Mouse (Mus musculus) testis, adult 2 months (tissue): ENCODE data around the gene Pzp. TPM values are rescaled to one million over a fixed set of nuclear protein-coding genes. Genes with fewer than 3 reads are reported as not detected.

Source experiments
- H3K27ac ChIP-seq: fragments of 200-500 bp; 2 replicates; pipeline ENCODE4 v1.5.1; 2012; ENCODE audit warnings: low read depth, low read length; ENCODE audit not compliant: control insufficient read depth, insufficient read depth
- H3K27me3 ChIP-seq: fragments of 200-500 bp; 2 replicates; pipeline ENCODE4 v1.6.1; 2012; ENCODE audit warnings: mild to moderate bottlenecking, low read length, moderate library complexity; ENCODE audit not compliant: control insufficient read depth, insufficient read depth
- H3K36me3 ChIP-seq: fragments of 200-500 bp; 2 replicates; pipeline ENCODE4 v1.6.1; 2012; ENCODE audit warnings: mild to moderate bottlenecking, low read length; ENCODE audit not compliant: control insufficient read depth, insufficient read depth
- H3K4me1 ChIP-seq: fragments of 200-500 bp; 2 replicates; pipeline ENCODE4 v1.6.1; 2012; ENCODE audit warnings: low read length; ENCODE audit not compliant: control insufficient read depth, insufficient read depth
- H3K4me3 ChIP-seq: fragments of 200-500 bp; 2 replicates; pipeline ENCODE4 v1.5.1; 2012; ENCODE audit warnings: low read depth, mild to moderate bottlenecking, low read length, moderate library complexity, mixed read lengths; ENCODE audit not compliant: control insufficient read depth
- CTCF ChIP-seq: fragments of 200-500 bp; IDR thresholded peaks from 2 replicates; pipeline ENCODE4 v1.5.1; 2012; ENCODE audit warnings: low read depth, mild to moderate bottlenecking, inconsistent platforms, low read length, moderate library complexity; ENCODE audit not compliant: control insufficient read depth, insufficient read depth, insufficient replicate concordance
- POLR2A ChIP-seq: fragments of 200-500 bp; IDR thresholded peaks from 2 replicates; pipeline ENCODE4 v1.6.1; 2012; ENCODE audit warnings: low read depth, mild to moderate bottlenecking, inconsistent platforms, low read length, moderate library complexity; ENCODE audit not compliant: control insufficient read depth
- polyA plus RNA-seq: library from polyadenylated mRNA; depleted of rRNA; stranded (reverse); fragments of >200 nt; gene quantifications from 2 replicates; pipeline ENCODE4 v1.2.3, GENCODE M21; 2012

Gene Pzp
- polyA plus RNA-seq, 1 experiment, result 2.0 TPM

DNA sequence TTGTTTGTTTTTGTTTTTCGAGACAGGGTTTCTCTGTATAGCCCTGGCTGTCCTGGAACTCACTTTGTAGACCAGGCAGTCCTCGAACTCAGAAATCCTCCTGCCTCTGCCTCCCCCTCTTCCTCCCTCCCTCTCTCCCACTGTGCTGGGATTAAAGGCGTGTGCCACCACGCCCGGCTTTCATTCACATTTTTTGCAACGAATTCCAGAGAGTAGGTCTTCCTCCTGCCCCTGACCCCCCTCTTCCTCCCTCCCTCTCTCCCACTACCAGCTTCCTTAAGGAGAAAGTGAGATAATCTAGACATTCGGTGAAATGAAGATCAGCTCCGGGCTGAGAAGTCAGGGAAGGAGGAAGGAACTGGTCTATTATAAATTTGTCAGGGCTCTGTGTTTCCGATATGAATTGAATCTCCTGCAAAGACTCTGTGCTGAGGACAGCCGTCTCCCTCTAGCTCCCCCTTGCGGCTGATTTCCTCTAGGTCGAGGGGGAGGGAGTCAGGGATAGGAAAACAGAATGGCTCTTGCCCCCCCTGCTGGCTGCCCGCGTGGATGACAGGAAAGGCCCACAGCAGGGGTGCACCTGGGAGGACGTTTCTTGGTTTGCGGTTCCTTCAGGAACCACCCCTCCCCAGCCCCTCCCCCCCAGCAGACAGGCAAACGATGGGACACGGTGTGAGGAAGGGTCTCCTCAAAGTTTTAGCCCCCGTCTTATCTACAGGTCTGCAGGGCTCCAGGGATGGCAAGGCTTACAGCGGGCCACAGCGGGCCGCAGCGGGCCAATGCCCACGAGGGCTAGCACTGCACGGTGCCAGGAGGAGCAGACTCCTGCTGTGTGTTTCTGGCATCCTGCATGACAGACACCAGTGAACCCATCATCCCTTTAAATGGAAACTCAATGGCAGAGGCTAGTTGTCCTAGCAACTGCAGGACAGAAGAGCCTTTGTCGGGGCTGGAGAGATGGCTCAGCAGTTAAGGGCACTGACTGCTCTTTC is 46.8 kb downstream of the Pzp start:
- H3K27ac ChIP-seq, result no peak overlapping the region
- H3K4me3 ChIP-seq, result no peak overlapping the region

DNA sequence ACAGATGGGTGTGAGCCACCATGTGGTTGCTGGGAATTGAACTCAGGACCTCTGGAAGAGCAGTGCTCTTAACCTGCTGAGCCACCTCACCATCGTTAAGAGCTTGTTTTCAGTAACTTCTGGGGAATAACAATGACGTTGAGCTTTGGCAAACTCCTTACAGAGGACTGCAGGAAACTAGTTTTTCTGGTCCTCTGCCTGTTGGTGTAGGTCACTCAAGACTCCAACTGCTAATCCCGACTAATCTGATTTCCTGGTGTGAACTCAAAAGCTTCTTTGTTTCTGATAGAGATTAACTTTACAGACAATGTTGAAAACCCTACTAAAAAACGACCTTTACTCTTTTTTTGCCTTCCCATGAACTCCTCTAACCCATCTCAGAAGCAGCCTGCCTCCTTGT is 49.0 kb downstream of the Pzp start:
- H3K27me3 ChIP-seq, result no peaks in the 10 kb centered on the region
- no peak overlapping the region for H3K27ac ChIP-seq
- no peak overlapping the region for H3K4me3 ChIP-seq
- H3K4me1 ChIP-seq, result peaks cover 5% of the 10 kb centered on the region
- H3K36me3 ChIP-seq, result no peaks in the 10 kb centered on the region
- no peak for TF ChIP-seq CTCF
- no peak for TF ChIP-seq POLR2A

More for the DNA sequence above, 46.8 kb downstream of the Pzp start:
- H3K27me3 ChIP-seq, result no peaks in the 10 kb centered on the region
- peaks cover 5% of the 10 kb centered on the region for H3K4me1 ChIP-seq
- TF ChIP-seq POLR2A, result no peak
- peak; percentile 99 for TF ChIP-seq CTCF
- no peaks in the 10 kb centered on the region for H3K36me3 ChIP-seq

DNA sequence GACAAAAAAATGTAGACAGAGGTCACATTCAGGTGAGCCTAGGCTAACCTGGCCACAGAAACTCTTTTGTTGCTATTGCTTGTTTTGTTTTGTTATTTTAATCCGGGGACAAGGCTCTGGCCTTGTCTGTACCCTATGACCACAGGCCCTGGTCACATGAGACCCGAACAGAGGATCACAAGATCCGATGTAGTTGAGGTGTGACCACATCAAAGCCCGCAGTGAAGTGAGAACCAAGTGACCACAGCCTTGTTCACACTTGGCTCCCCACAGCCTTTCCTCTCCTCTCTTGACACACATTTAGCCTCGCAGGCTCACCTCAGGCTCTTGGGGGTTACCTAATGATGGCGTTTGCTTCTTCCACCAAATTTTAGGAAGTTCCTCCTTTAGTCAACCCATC is 52.4 kb downstream of the Pzp start:
- TF ChIP-seq CTCF (no peak), POLR2A (no peak)
- Histone ChIP-seq H3K27ac (no peak overlapping the region), H3K4me3 (no peak overlapping the region), H3K36me3 (no peaks in the 10 kb centered on the region), H3K4me1 (peaks cover 5% of the 10 kb centered on the region), H3K27me3 (no peaks in the 10 kb centered on the region)

DNA sequence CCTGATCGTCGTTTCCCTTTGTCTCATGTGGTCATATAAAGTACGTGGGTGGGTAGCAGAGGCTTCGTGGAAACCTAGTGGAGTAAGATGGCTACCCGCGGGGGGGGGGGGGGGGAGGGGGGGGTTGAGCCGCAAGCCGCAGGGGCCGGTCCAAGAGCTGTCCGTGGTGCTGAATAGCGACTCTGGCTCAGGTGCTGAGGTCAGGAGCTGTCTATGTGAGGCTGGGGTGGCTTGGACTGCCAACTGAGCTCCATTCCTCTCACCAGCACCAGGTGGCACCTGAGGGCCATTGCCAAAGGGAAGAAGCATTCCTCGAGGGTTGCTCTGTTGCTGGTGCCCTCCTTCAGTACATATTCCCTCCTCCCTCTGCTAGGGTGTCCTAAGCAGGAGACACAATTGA is 57.1 kb downstream of the Pzp start:
- no peaks in the 10 kb centered on the region for H3K27me3 ChIP-seq
- H3K4me3 ChIP-seq, result no peak overlapping the region
- no peak overlapping the region; the same call in 1 of the 2 replicates for H3K27ac ChIP-seq
- no peaks in the 10 kb centered on the region for H3K36me3 ChIP-seq
- H3K4me1 ChIP-seq, result no peaks in the 10 kb centered on the region
- TF ChIP-seq POLR2A, result no peak
- TF ChIP-seq CTCF, result 0 out of 2 replicates have a peak, but pooled peaks have one; percentile 11

- no peak overlapping the region for H3K27ac ChIP-seq
- TF ChIP-seq CTCF (no peak), POLR2A (no peak)
- no peaks in the 10 kb centered on the region for H3K36me3 ChIP-seq
- no peak overlapping the region for H3K4me3 ChIP-seq
- H3K4me1 ChIP-seq, result no peaks in the 10 kb centered on the region
- H3K27me3 ChIP-seq, result no peaks in the 10 kb centered on the region
Observed at GRCm38 (mm10) chr6:128467298-128467697, 59.2 kb downstream of the Pzp start.

GRCm38 (mm10) chr6:128466563-128466962 is 60.0 kb downstream of the Pzp start:
- Histone ChIP-seq H3K36me3 (no peaks in the 10 kb centered on the region), H3K4me3 (no peak overlapping the region), H3K4me1 (no peaks in the 10 kb centered on the region), H3K27me3 (no peaks in the 10 kb centered on the region), H3K27ac (no peak overlapping the region)
- TF ChIP-seq CTCF, result no peak
- TF ChIP-seq POLR2A, result no peak

DNA sequence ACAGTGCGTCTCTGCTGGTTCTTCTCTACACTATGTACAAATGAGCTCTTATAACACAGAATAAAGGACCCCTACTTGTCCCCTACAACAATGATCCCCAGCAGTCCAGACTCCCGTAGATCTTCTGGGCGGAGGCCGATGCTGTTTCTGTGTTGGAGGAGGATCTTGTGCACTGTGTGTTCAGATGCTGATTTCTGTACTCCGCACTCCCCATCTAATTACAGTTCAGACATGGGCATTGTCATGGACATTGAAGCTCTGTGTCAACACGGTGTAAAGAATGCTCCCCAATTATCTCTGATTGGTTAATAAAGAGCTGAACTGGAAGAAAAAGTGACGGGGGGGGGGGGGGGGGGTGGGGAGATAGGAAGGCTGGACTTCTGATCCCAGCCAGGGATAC is 60.5 kb downstream of the Pzp start:
- Histone ChIP-seq H3K27ac (no peak overlapping the region), H3K27me3 (no peaks in the 10 kb centered on the region), H3K36me3 (no peaks in the 10 kb centered on the region), H3K4me3 (no peak overlapping the region), H3K4me1 (no peaks in the 10 kb centered on the region)
- TF ChIP-seq CTCF (no peak), POLR2A (no peak)
